In the genomic region with DNA sequence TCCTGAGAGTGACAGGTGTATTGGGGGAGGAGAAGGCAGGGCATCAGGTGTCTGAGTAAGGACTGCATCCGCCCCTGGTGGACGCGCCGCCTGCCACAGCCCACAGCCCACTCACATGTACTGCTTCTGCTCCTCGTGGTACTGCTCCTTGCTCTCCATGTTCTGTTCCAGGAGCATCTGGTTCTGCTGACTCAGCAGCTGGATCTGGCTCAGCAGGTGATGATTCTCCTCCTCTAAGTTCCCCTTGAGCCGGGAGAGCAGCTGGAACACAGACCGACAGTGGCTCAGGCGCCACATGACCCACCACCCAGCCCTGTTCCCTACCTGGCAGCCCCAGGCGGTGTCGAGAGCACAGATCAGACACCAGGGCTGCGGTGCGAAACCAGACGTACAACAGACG, we compare ENCODE assay signal across 34 mouse cellular contexts.
"Had no signal": no experiment of that assay in that cellular context is flagged by ENCODE, and none has a peak within 500 bp of the region (broad histone marks: within the 10 kb centered on the region; RNA-seq: fewer than 3 reads in every experiment).

No protein-coding gene starts in this region.

- H3K36me3 ChIP-seq: heart, embryonic 15.5 days had no signal

- H3K9ac ChIP-seq: heart, embryonic 13.5 days; heart, embryonic 15.5 days; hindbrain, embryonic 12.5 days; hindbrain, embryonic 13.5 days; hindbrain, embryonic 14.5 days; hindbrain, embryonic 15.5 days; intestine, embryonic 15.5 days; kidney, embryonic 15.5 days had no signal

- DNase-seq: heart, postnatal 10 days; heart, postnatal 14 days; heart, postnatal 36 days; heart, postnatal 4 days; kidney, adult 11 months; kidney, adult 18-20 months; kidney, adult 2 months; kidney, adult 8-10 months; kidney, adult 9 months; kidney, postnatal 10 days; kidney, postnatal 14 days; kidney, postnatal 25 days; kidney, postnatal 36 days; kidney, postnatal 4 days; layer of hippocampus, adult 9-11 months had no signal

- H3K4me3 ChIP-seq: heart, embryonic 10.5 days; heart, embryonic 13.5 days; heart, embryonic 15.5 days; hindbrain, embryonic 10.5 days; hindbrain, embryonic 12.5 days; hindbrain, embryonic 13.5 days; hindbrain, embryonic 15.5 days; intestine, embryonic 15.5 days; kidney, embryonic 15.5 days; layer of hippocampus, adult 2 months; left cerebral cortex, adult 2 months had no signal

- H3K27me3 ChIP-seq: hindbrain, embryonic 12.5 days; hindbrain, embryonic 13.5 days; hindbrain, embryonic 15.5 days; intestine, embryonic 15.5 days; kidney, embryonic 15.5 days had no signal

- H3K27ac ChIP-seq: heart, embryonic 10.5 days; heart, embryonic 13.5 days; heart, embryonic 15.5 days; hindbrain, embryonic 10.5 days; hindbrain, embryonic 12.5 days; hindbrain, embryonic 13.5 days; hindbrain, embryonic 14.5 days; hindbrain, embryonic 15.5 days; hindbrain, postnatal 0 days; intestine, embryonic 15.5 days; kidney, embryonic 15.5 days; kidney, postnatal 0 days; layer of hippocampus, adult 2 months; left cerebral cortex, adult 2 months had no signal

- H3K9me3 ChIP-seq: heart, embryonic 10.5 days; heart, embryonic 13.5 days; heart, embryonic 15.5 days; hindbrain, embryonic 10.5 days; hindbrain, embryonic 12.5 days; hindbrain, embryonic 13.5 days; hindbrain, embryonic 15.5 days; intestine, embryonic 15.5 days; kidney, embryonic 15.5 days had no signal

- H3K4me2 ChIP-seq: heart, embryonic 11.5 days; heart, embryonic 13.5 days; heart, embryonic 15.5 days; hindbrain, embryonic 12.5 days; hindbrain, embryonic 13.5 days; hindbrain, embryonic 14.5 days; hindbrain, embryonic 15.5 days; intestine, embryonic 15.5 days; kidney, embryonic 15.5 days had no signal

- ATAC-seq: hindbrain, embryonic 16.5 days; hindbrain, postnatal 0 days; inflammation-experienced regulatory T-cells, adult 6 months; intestine, embryonic 15.5 days; intestine, embryonic 16.5 days; intestine, postnatal 0 days had no signal

- H3K4me1 ChIP-seq: heart, embryonic 10.5 days; heart, embryonic 15.5 days; hindbrain, embryonic 10.5 days; hindbrain, embryonic 12.5 days; hindbrain, embryonic 13.5 days; hindbrain, embryonic 15.5 days; intestine, embryonic 15.5 days; kidney, embryonic 15.5 days had no signal
